Comparison of ENCODE assay signal across 17 mouse cellular contexts in genomic region chr10:58416702-58417101, GRCm38 (mm10). TPM values are rescaled to one million over a fixed set of nuclear protein-coding genes. Genes with fewer than 3 reads are reported as not detected.
DNase-seq lines count a peak whose midpoint lies in the region; ATAC-seq and TF ChIP-seq lines count a peak whose summit lies in the region.
"Had no signal": no experiment of that assay in that cellular context is flagged by ENCODE, and none has a peak within 500 bp of the region (broad histone marks: within the 10 kb centered on the region; RNA-seq: fewer than 3 reads in every experiment).

No protein-coding gene starts in this region.

- no peaks in the 10 kb centered on the region for H3K9me3 ChIP-seq in heart, embryonic 12.5 days (replicated peaks)
- H3K9me3 ChIP-seq in limb, embryonic 14.5 days (ENCODE audit: control insufficient read depth, low read length), result no peaks in the 10 kb centered on the region
- H3K9me3 ChIP-seq in limb, embryonic 10.5 days (replicated peaks), result no peaks in the 10 kb centered on the region
- H3K9me3 ChIP-seq in lung, embryonic 14.5 days (ENCODE audit: low read depth, low read length), result no peaks in the 10 kb centered on the region
- H3K9me3 ChIP-seq: hindbrain, embryonic 15.5 days; intestine, embryonic 15.5 days; limb, embryonic 15.5 days; liver, embryonic 15.5 days; neural tube, embryonic 12.5 days had no signal

- no peak for TF ChIP-seq POLR2A in limb, embryonic 14.5 days (IDR thresholded peaks at IDR 0.05; ENCODE audit: borderline replicate concordance, extremely low read depth, insufficient read depth, insufficient read length)

- ATAC-seq in heart, embryonic 12.5 days (ENCODE audit: insufficient number of reproducible peaks, low FRiP score), result peak; percentile 48; the same call in 1 of the 2 replicates
- no peak for ATAC-seq in limb, embryonic 14.5 days (ENCODE audit: low FRiP score, low read depth)
- peak; percentile 99 for ATAC-seq in lung, embryonic 14.5 days (ENCODE audit: insufficient read depth)
- ATAC-seq in monocyte, adult 5-6 weeks (replicated peaks; ENCODE audit: insufficient number of reproducible peaks, low FRiP score, low TSS enrichment, poor library complexity, severe bottlenecking), result no peak
- ATAC-seq: intestine, embryonic 15.5 days had no signal

- no peak overlapping the region for H3K9ac ChIP-seq in heart, embryonic 12.5 days
- H3K9ac ChIP-seq in limb, embryonic 14.5 days (ENCODE audit: low read depth, low read length, severe bottlenecking), result no peak overlapping the region
- no peak overlapping the region for H3K9ac ChIP-seq in lung, embryonic 14.5 days
- H3K9ac ChIP-seq: hindbrain, embryonic 15.5 days; intestine, embryonic 15.5 days; limb, embryonic 15.5 days; liver, embryonic 15.5 days; neural tube, embryonic 12.5 days had no signal

- H3K27me3 ChIP-seq in heart, embryonic 12.5 days (replicated peaks), result no peaks in the 10 kb centered on the region
- no peaks in the 10 kb centered on the region for H3K27me3 ChIP-seq in limb, embryonic 14.5 days (ENCODE audit: control insufficient read depth, insufficient read depth, low read length)
- H3K27me3 ChIP-seq in limb, embryonic 10.5 days (ENCODE audit: low read depth, poor library complexity, severe bottlenecking), result no peaks in the 10 kb centered on the region
- H3K27me3 ChIP-seq in lung, embryonic 14.5 days (ENCODE audit: insufficient read depth, low read length), result no peaks in the 10 kb centered on the region
- H3K27me3 ChIP-seq: hindbrain, embryonic 15.5 days; intestine, embryonic 15.5 days; limb, embryonic 15.5 days; liver, embryonic 15.5 days; neural tube, embryonic 12.5 days had no signal

- H3K36me3 ChIP-seq in heart, embryonic 12.5 days, result peaks cover 76% of the 10 kb centered on the region
- peaks cover 54% of the 10 kb centered on the region for H3K36me3 ChIP-seq in limb, embryonic 14.5 days (ENCODE audit: control insufficient read depth, insufficient read depth, low read length)
- H3K36me3 ChIP-seq in limb, embryonic 10.5 days, result peaks cover 82% of the 10 kb centered on the region
- H3K36me3 ChIP-seq in lung, embryonic 14.5 days (ENCODE audit: insufficient read depth), result peaks cover 70% of the 10 kb centered on the region

- WGBS in heart, embryonic 12.5 days, result 78% methylated on average over 3 of the region's 3 CpGs
- 91% methylated on average over 3 of the region's 3 CpGs for WGBS in limb, embryonic 14.5 days
- WGBS in limb, embryonic 10.5 days, result 89% methylated on average over 3 of the region's 3 CpGs
- WGBS in lung, embryonic 14.5 days, result 41% methylated on average over 3 of the region's 3 CpGs

- no peaks in the 10 kb centered on the region for H3K4me1 ChIP-seq in heart, embryonic 12.5 days (replicated peaks)
- H3K4me1 ChIP-seq in limb, embryonic 14.5 days (ENCODE audit: control insufficient read depth, insufficient read depth, low read length), result no peaks in the 10 kb centered on the region
- no peaks in the 10 kb centered on the region for H3K4me1 ChIP-seq in limb, embryonic 10.5 days
- no peaks in the 10 kb centered on the region for H3K4me1 ChIP-seq in lung, embryonic 14.5 days (ENCODE audit: insufficient read depth)
- H3K4me1 ChIP-seq: hindbrain, embryonic 15.5 days; intestine, embryonic 15.5 days; limb, embryonic 15.5 days; neural tube, embryonic 12.5 days had no signal

- TF ChIP-seq CTCF in lung, embryonic 14.5 days (IDR thresholded peaks at IDR 0.05; ENCODE audit: low read depth), result no peak

- no peak overlapping the region for H3K4me3 ChIP-seq in heart, embryonic 12.5 days
- H3K4me3 ChIP-seq in limb, embryonic 14.5 days (replicated peaks; ENCODE audit: low read length), result no peak overlapping the region
- H3K4me3 ChIP-seq in limb, embryonic 10.5 days, result no peak overlapping the region
- H3K4me3 ChIP-seq in lung, embryonic 14.5 days (ENCODE audit: low read depth, low read length), result no peak overlapping the region
- H3K4me3 ChIP-seq: hindbrain, embryonic 15.5 days; intestine, embryonic 15.5 days; limb, embryonic 15.5 days; liver, embryonic 15.5 days; neural tube, embryonic 12.5 days had no signal

- H3K4me2 ChIP-seq in heart, embryonic 12.5 days, result no peak overlapping the region
- H3K4me2 ChIP-seq in limb, embryonic 14.5 days (replicated peaks; ENCODE audit: low read depth, low read length, severe bottlenecking), result no peak overlapping the region
- H3K4me2 ChIP-seq in lung, embryonic 14.5 days, result no peak overlapping the region
- H3K4me2 ChIP-seq: hindbrain, embryonic 15.5 days; intestine, embryonic 15.5 days; limb, embryonic 15.5 days; liver, embryonic 15.5 days; neural tube, embryonic 12.5 days had no signal

- no peak overlapping the region for H3K27ac ChIP-seq in heart, embryonic 12.5 days (ENCODE audit: poor library complexity, severe bottlenecking)
- no peak overlapping the region for H3K27ac ChIP-seq in limb, embryonic 14.5 days (replicated peaks; ENCODE audit: low read depth, low read length)
- no peak overlapping the region for H3K27ac ChIP-seq in limb, embryonic 10.5 days
- H3K27ac ChIP-seq in lung, embryonic 14.5 days (ENCODE audit: low read depth), result peak overlapping the region; percentile 54
- H3K27ac ChIP-seq: hindbrain, embryonic 15.5 days; intestine, embryonic 15.5 days; limb, embryonic 15.5 days; liver, embryonic 15.5 days; neural tube, embryonic 12.5 days had no signal

- DNase-seq in heart, postnatal 4 days, result no peak
- peak; percentile 19 for DNase-seq in limb, embryonic 14.5 days (ENCODE audit: low spot score)
- no peak for DNase-seq in limb, embryonic 10.5 days (ENCODE audit: low spot score)
- DNase-seq in lung, embryonic 14.5 days, result peak; percentile 92
- DNase-seq in lung, postnatal 36 days, result peak; percentile 72
- DNase-seq in gastrocnemius, postnatal 25 days, result no peak
- DNase-seq: adrenal gland, postnatal 36 days; cerebellum, adult 18-20 months; cerebellum, postnatal 25 days; embryo, embryonic 11 days had no signal

RNA-seq across cellular contexts. Expression of gene Ranbp2, which starts 30.0 kb away (rescaled TPM):
- polyA plus RNA-seq in heart, embryonic 12.5 days (2016; fragmentation: Nextera tagmentation; extraction: Ambion mirVana), result 25.6 and 25.8 TPM in 2 replicates
- total RNA-seq in heart, postnatal 4 days (2021), result 10 to 100 TPM; 67.4 to 67.5 TPM
- polyA plus RNA-seq in limb, embryonic 14.5 days (2012; rRNA removed), result 11.1 and 15.3 TPM in 2 replicates
- 27.0 and 28.5 TPM in 2 replicates for polyA plus RNA-seq in limb, embryonic 14.5 days (2014; fragmentation: Nextera tagmentation; extraction: Ambion mirVana)
- 22.2 and 27.0 TPM in 2 replicates for polyA plus RNA-seq in limb, embryonic 10.5 days (2016; fragmentation: Nextera tagmentation; extraction: Ambion mirVana)
- polyA plus RNA-seq in lung, embryonic 14.5 days (2014; fragmentation: Nextera tagmentation; extraction: Ambion mirVana), result 40.8 and 41.8 TPM in 2 replicates
- total RNA-seq in monocyte, adult 5-6 weeks (2017), result 156 to 190 TPM (median 175 TPM) in 3 replicates
- total RNA-seq in gastrocnemius, postnatal 25 days (2021), result 10 to 100 TPM; 39.5 to 40.1 TPM

Comparison
In these comparisons a context has a peak if more than half of its experiments do, and no peak if none do; other contexts are left out.
1. DNase-seq: peak in limb, embryonic 14.5 days (single experiment), lung, embryonic 14.5 days (single experiment) and lung, postnatal 36 days (single experiment); none in heart, postnatal 4 days (single experiment), limb, embryonic 10.5 days (single experiment) and gastrocnemius, postnatal 25 days (single experiment).
2. ATAC-seq: peak in heart, embryonic 12.5 days (single experiment) and lung, embryonic 14.5 days (single experiment); none in limb, embryonic 14.5 days (single experiment) and monocyte, adult 5-6 weeks (single experiment).